Mouse (Mus musculus) G1E (cell line): Measurements from ENCODE around the gene Olfr557. TPM values are rescaled to one million over a fixed set of nuclear protein-coding genes. Genes with fewer than 3 reads are reported as not detected.

Experiments
- ATAC-seq: 2 replicates; pipeline ENCODE4 v1.8.0; 2016; ENCODE audit warnings: mild to moderate bottlenecking; ENCODE audit not compliant: insufficient number of reproducible peaks, poor library complexity, low FRiP score, severe bottlenecking; ENCODE audit errors: extremely low read depth
- DNase-seq: peaks from one replicate; pipeline ENCODE4 v3.0.0; 2012; ENCODE audit warnings: low spot score
- H3K27me3 ChIP-seq: 2 replicates; pipeline ENCODE4 v1.6.1; 2012; ENCODE audit warnings: mild to moderate bottlenecking, low read length, inconsistent platforms; ENCODE audit not compliant: insufficient read depth
- H3K36me3 ChIP-seq: replicated peaks from 2 replicates; pipeline ENCODE3; 2012; ENCODE audit warnings: mild to moderate bottlenecking, inconsistent platforms
- H3K4me1 ChIP-seq: 2 replicates; pipeline ENCODE4 v1.6.1; 2012; ENCODE audit warnings: low read depth, low read length, inconsistent platforms, mixed read lengths; ENCODE audit not compliant: insufficient read depth
- H3K4me3 ChIP-seq: 2 replicates; pipeline ENCODE4 v1.5.1; 2012; ENCODE audit warnings: low read depth, mild to moderate bottlenecking, inconsistent platforms, low read length, moderate library complexity, mixed read lengths
- H3K9me3 ChIP-seq: replicated peaks from 2 replicates; pipeline ENCODE4 v1.6.1; 2012; ENCODE audit warnings: inconsistent platforms
- CTCF ChIP-seq: IDR thresholded peaks from 2 replicates; pipeline ENCODE4 v1.5.1; 2012; ENCODE audit warnings: low read depth, low read length, inconsistent platforms, mixed read lengths
- GATA1 ChIP-seq: IDR thresholded peaks from 2 replicates; pipeline ENCODE4 v1.6.1; 2012; ENCODE audit warnings: borderline replicate concordance, low read length, inconsistent platforms, mixed read lengths
- GATA2 ChIP-seq: IDR thresholded peaks from 2 replicates; pipeline ENCODE4 v1.6.1; 2012; ENCODE audit warnings: low read depth, low read length, inconsistent platforms, borderline replicate concordance
- POLR2AphosphoS5 ChIP-seq: IDR thresholded peaks from 2 replicates; pipeline ENCODE4 v1.6.1; 2012; ENCODE audit warnings: low read depth, low read length, inconsistent platforms; ENCODE audit not compliant: insufficient replicate concordance
- TAL1 ChIP-seq: conservative IDR thresholded peaks from 2 replicates; pipeline ENCODE4 v1.6.1; 2012; ENCODE audit warnings: low read depth, low read length, inconsistent platforms, mixed read lengths
- polyA plus RNA-seq: library from polyadenylated mRNA; stranded (reverse); fragments of >175 nt; gene quantifications from 2 replicates; pipeline ENCODE4 v1.2.3, GENCODE M21; 2012
- total RNA-seq, 2 experiments: library from RNA; stranded (forward) in 1 of 2; stranded (reverse) in 1 of 2; fragments of 200-1000 nt in 1 of 2; fragments of >200 nt in 1 of 2; fragmentation: Nextera tagmentation in 1 of 2; gene quantifications; 2 replicates each; pipeline ENCODE4 v1.2.3; 2014 to 2017

The Olfr557 gene
- total and polyA plus RNA-seq, 3 experiments = not detected

DNA sequence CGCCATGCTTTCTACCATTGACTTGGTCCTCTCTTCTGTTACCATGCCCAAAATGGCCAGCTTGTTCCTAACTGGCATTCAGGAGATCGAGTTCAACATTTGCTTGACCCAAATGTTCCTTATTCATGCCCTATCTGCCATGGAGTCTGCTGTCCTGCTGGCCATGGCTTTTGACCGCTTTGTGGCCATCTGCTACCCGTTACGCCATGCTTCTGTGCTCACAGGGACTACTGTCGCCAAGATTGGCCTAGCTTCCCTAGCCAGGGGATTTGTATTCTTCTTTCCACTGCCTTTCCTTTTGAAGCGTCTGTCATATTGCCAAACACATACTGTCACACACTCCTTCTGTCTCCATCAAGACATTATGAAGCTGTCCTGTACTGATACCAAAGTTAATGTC, 2.8 kb downstream of the Olfr557 start:
- no peak for ATAC-seq
- Histone ChIP-seq H3K4me1 (no peaks in the 10 kb centered on the region), H3K9me3 (no peaks in the 10 kb centered on the region), H3K36me3 (no peaks in the 10 kb centered on the region), H3K27me3 (peaks cover 21% of the 10 kb centered on the region), H3K4me3 (no peak overlapping the region)
- no peak for DNase-seq
- no peak for TF ChIP-seq TAL1
- TF ChIP-seq GATA2 = no peak
- no peak for TF ChIP-seq CTCF
- TF ChIP-seq POLR2AphosphoS5 = no peak
- no peak for TF ChIP-seq GATA1

DNA sequence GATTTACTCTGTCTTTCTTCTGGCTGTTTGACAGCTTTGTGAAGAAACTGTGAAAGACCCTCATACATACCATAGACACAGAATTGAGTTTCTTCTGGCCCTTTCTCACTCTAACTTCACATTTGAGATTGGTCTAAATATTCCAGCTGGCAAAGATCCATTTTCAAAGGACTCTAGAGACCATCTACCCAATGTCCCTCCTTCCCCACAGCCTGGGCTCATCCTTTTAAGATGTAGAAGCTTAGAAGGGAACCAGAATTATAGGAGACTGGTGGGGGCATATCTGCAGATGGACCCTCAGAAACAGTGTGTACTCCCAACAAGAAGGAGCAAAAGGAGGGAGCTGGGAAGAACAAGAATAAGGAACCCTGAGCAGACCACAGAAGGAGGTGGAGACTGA, 6.2 kb downstream of the Olfr557 start, which contains the start of gene Olfr558:
Gene Olfr558 (plus strand): TSS at position 301 of the 400 bp plus-strand sequence.
- Histone ChIP-seq H3K4me3 (no peak within 1 kb of the TSS), H3K36me3 (no peaks in the 10 kb centered on the region), H3K4me1 (no peaks in the 10 kb centered on the region), H3K9me3 (no peaks in the 10 kb centered on the region), H3K27me3 (peaks cover 27% of the 10 kb centered on the region)
- DNase-seq (no peak), ATAC-seq (no peak)
- no peak for TF ChIP-seq CTCF
- TF ChIP-seq POLR2AphosphoS5 = no peak
- TF ChIP-seq TAL1 = no peak
- TF ChIP-seq GATA1 = no peak
- TF ChIP-seq GATA2 = no peak

DNA sequence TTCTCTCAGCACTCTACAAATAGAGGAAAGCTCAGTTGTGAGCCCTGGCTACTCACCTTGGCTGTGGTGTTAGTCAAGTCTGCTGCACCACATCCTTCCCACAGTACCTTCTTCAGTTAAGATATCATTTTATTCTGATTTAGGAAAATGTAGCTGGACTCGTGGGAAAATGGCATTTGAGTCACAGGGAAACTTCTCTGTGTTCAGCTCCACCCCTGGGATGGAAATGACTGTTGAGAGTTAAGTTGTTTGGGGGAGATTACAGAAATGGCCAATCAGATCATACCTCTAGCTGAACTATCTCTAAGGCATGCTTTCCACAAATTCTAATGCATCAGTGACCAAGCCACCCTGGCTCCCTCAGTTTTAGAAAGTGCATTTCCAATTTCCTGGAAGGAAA, 23.3 kb downstream of the Olfr557 start, which contains the start of gene Olfr33:
Gene Olfr33 (minus strand): TSS at position 101 of the 400 bp plus-strand sequence.
- no peak for ATAC-seq

GRCm38 (mm10) chr7:102727391-102727790, 31.7 kb downstream of the Olfr557 start, which contains the start of gene Olfr559:
TSS of gene Olfr559 (minus strand) at chr7:102727491.
- ATAC-seq (no peak), DNase-seq (no peak)
- Histone ChIP-seq H3K4me3 (no peak within 1 kb of the TSS), H3K9me3 (no peaks in the 10 kb centered on the region), H3K4me1 (no peaks in the 10 kb centered on the region), H3K36me3 (no peaks in the 10 kb centered on the region), H3K27me3 (no peaks in the 10 kb centered on the region)
- TF ChIP-seq GATA1 (no peak), GATA2 (no peak), POLR2AphosphoS5 (no peak), CTCF (no peak), TAL1 (no peak)

More for the DNA sequence above, 23.3 kb downstream of the Olfr557 start, which contains the start of gene Olfr33:
- Histone ChIP-seq H3K27me3 (no peaks in the 10 kb centered on the region), H3K36me3 (no peaks in the 10 kb centered on the region), H3K4me3 (no peak within 1 kb of the TSS), H3K4me1 (no peaks in the 10 kb centered on the region), H3K9me3 (no peaks in the 10 kb centered on the region)
- no peak for DNase-seq
- TF ChIP-seq POLR2AphosphoS5 (no peak), GATA1 (no peak), TAL1 (no peak), CTCF (no peak), GATA2 (no peak)

GRCm38 (mm10) chr7:102733793-102734192, 38.1 kb downstream of the Olfr557 start:
- H3K4me3 ChIP-seq = no peak overlapping the region
- no peak for DNase-seq
- no peaks in the 10 kb centered on the region for H3K4me1 ChIP-seq
- no peaks in the 10 kb centered on the region for H3K9me3 ChIP-seq
- TF ChIP-seq TAL1 = no peak
- TF ChIP-seq GATA2 = no peak
- no peak for TF ChIP-seq CTCF
- H3K27me3 ChIP-seq = no peaks in the 10 kb centered on the region
- ATAC-seq = no peak
- no peaks in the 10 kb centered on the region for H3K36me3 ChIP-seq

- no peaks in the 10 kb centered on the region for H3K36me3 ChIP-seq
- H3K4me3 ChIP-seq = no peak overlapping the region
- no peaks in the 10 kb centered on the region for H3K4me1 ChIP-seq
- no peaks in the 10 kb centered on the region for H3K27me3 ChIP-seq
- H3K9me3 ChIP-seq = no peaks in the 10 kb centered on the region
- DNase-seq = no peak
- no peak for TF ChIP-seq CTCF
- no peak for TF ChIP-seq TAL1
- TF ChIP-seq POLR2AphosphoS5 = no peak
- TF ChIP-seq GATA2 = no peak
- no peak for TF ChIP-seq GATA1
- ATAC-seq = no peak
These were observed 42.0 kb downstream of the Olfr557 start for GRCm38 (mm10) chr7:102737705-102738104.

Other genes with a start within 250 kb of the Olfr557 start
Only the 20 nearest of the 29 such genes appear.
- gene Olfr547, start 161.2 kb upstream of the Olfr557 start, total RNA-seq (2014; fragmentation: Nextera tagmentation) = not detected in 2 replicates
- not detected in 2 replicates for gene Olfr547, start 161.2 kb upstream of the Olfr557 start, total RNA-seq (2017)
- not detected in 2 replicates for gene Olfr547, start 161.2 kb upstream of the Olfr557 start, polyA plus RNA-seq
- gene Olfr548-ps1, start 155.0 kb upstream of the Olfr557 start, total RNA-seq (2014; fragmentation: Nextera tagmentation) = not detected in 2 replicates
- gene Olfr548-ps1, start 155.0 kb upstream of the Olfr557 start, total RNA-seq (2017) = under 0.01 and 0.05 TPM in 2 replicates
- gene Olfr548-ps1, start 155.0 kb upstream of the Olfr557 start, polyA plus RNA-seq = not detected in 2 replicates
- not detected in 2 replicates for gene Olfr549, start 146.0 kb upstream of the Olfr557 start, total RNA-seq (2014; fragmentation: Nextera tagmentation)
- gene Olfr549, start 146.0 kb upstream of the Olfr557 start, total RNA-seq (2017) = 0.05 and 0.23 TPM in 2 replicates
- not detected in 2 replicates for gene Olfr549, start 146.0 kb upstream of the Olfr557 start, polyA plus RNA-seq
- 7.0 and 8.6 TPM in 2 replicates for gene Trim21, start 130.4 kb upstream of the Olfr557 start, total RNA-seq (2014; fragmentation: Nextera tagmentation)
- gene Trim21, start 130.4 kb upstream of the Olfr557 start, total RNA-seq (2017) = 19.2 and 23.2 TPM in 2 replicates
- gene Trim21, start 130.4 kb upstream of the Olfr557 start, polyA plus RNA-seq = 3.2 and 5.4 TPM in 2 replicates
- not detected in 2 replicates for gene Olfr550, start 124.5 kb upstream of the Olfr557 start, total RNA-seq (2014; fragmentation: Nextera tagmentation)
- 0.06 and 0.11 TPM in 2 replicates for gene Olfr550, start 124.5 kb upstream of the Olfr557 start, total RNA-seq (2017)
- gene Olfr550, start 124.5 kb upstream of the Olfr557 start, polyA plus RNA-seq = not detected in 2 replicates
- not detected in 2 replicates for gene Olfr551, start 104.0 kb upstream of the Olfr557 start, total RNA-seq (2014; fragmentation: Nextera tagmentation)
- 0.23 and 0.27 TPM in 2 replicates for gene Olfr551, start 104.0 kb upstream of the Olfr557 start, total RNA-seq (2017)
- gene Olfr551, start 104.0 kb upstream of the Olfr557 start, polyA plus RNA-seq = not detected in 2 replicates
- not detected in 2 replicates for gene Olfr552, start 98.1 kb upstream of the Olfr557 start, total RNA-seq (2014; fragmentation: Nextera tagmentation)
- gene Olfr552, start 98.1 kb upstream of the Olfr557 start, total RNA-seq (2017) = 0.05 and 0.17 TPM in 2 replicates
- gene Olfr552, start 98.1 kb upstream of the Olfr557 start, polyA plus RNA-seq = not detected in 2 replicates
- not detected in 2 replicates for gene Olfr553, start 77.7 kb upstream of the Olfr557 start, total RNA-seq (2014; fragmentation: Nextera tagmentation)
- 0.12 and 0.22 TPM in 2 replicates for gene Olfr553, start 77.7 kb upstream of the Olfr557 start, total RNA-seq (2017)
- not detected in 2 replicates for gene Olfr553, start 77.7 kb upstream of the Olfr557 start, polyA plus RNA-seq
- not detected in 2 replicates for gene Olfr554, start 57.5 kb upstream of the Olfr557 start, total RNA-seq (2014; fragmentation: Nextera tagmentation)
- 0.06 and 0.16 TPM in 2 replicates for gene Olfr554, start 57.5 kb upstream of the Olfr557 start, total RNA-seq (2017)
- not detected in 2 replicates for gene Olfr554, start 57.5 kb upstream of the Olfr557 start, polyA plus RNA-seq
- gene Olfr555, start 37.1 kb upstream of the Olfr557 start, total RNA-seq (2014; fragmentation: Nextera tagmentation) = not detected in 2 replicates
- 0.17 and 0.22 TPM in 2 replicates for gene Olfr555, start 37.1 kb upstream of the Olfr557 start, total RNA-seq (2017)
- gene Olfr555, start 37.1 kb upstream of the Olfr557 start, polyA plus RNA-seq = not detected in 2 replicates
- not detected in 2 replicates for gene Olfr556, start 31.0 kb upstream of the Olfr557 start, total RNA-seq (2014; fragmentation: Nextera tagmentation)
- gene Olfr556, start 31.0 kb upstream of the Olfr557 start, total RNA-seq (2017) = 0.23 and 0.27 TPM in 2 replicates
- gene Olfr556, start 31.0 kb upstream of the Olfr557 start, polyA plus RNA-seq = not detected in 2 replicates
- gene Trim68, start 8.6 kb upstream of the Olfr557 start, total RNA-seq (2014; fragmentation: Nextera tagmentation) = 12.9 and 19.6 TPM in 2 replicates
- 9.6 and 9.9 TPM in 2 replicates for gene Trim68, start 8.6 kb upstream of the Olfr557 start, total RNA-seq (2017)
- 2.0 and 2.3 TPM in 2 replicates for gene Trim68, start 8.6 kb upstream of the Olfr557 start, polyA plus RNA-seq
- not detected in 2 replicates for gene Olfr558, start 6.3 kb downstream of the Olfr557 start, total RNA-seq (2014; fragmentation: Nextera tagmentation)
- gene Olfr558, start 6.3 kb downstream of the Olfr557 start, total RNA-seq (2017) = 0.11 and 0.17 TPM in 2 replicates
- gene Olfr558, start 6.3 kb downstream of the Olfr557 start, polyA plus RNA-seq = not detected in 2 replicates
- gene Olfr33, start 23.2 kb downstream of the Olfr557 start, total RNA-seq (2014; fragmentation: Nextera tagmentation) = not detected in 2 replicates
- not detected in 2 replicates for gene Olfr33, start 23.2 kb downstream of the Olfr557 start, total RNA-seq (2017)
- not detected in 2 replicates for gene Olfr33, start 23.2 kb downstream of the Olfr557 start, polyA plus RNA-seq
- gene Olfr559, start 31.6 kb downstream of the Olfr557 start, total RNA-seq (2014; fragmentation: Nextera tagmentation) = not detected in 2 replicates
- not detected in 2 replicates for gene Olfr559, start 31.6 kb downstream of the Olfr557 start, total RNA-seq (2017)
- gene Olfr559, start 31.6 kb downstream of the Olfr557 start, polyA plus RNA-seq = not detected in 2 replicates
- not detected in 2 replicates for gene Olfr560, start 63.5 kb downstream of the Olfr557 start, total RNA-seq (2014; fragmentation: Nextera tagmentation)
- 0.12 and 0.38 TPM in 2 replicates for gene Olfr560, start 63.5 kb downstream of the Olfr557 start, total RNA-seq (2017)
- not detected in 2 replicates for gene Olfr560, start 63.5 kb downstream of the Olfr557 start, polyA plus RNA-seq
- not detected in 2 replicates for gene Olfr78, start 63.6 kb downstream of the Olfr557 start, total RNA-seq (2014; fragmentation: Nextera tagmentation)
- gene Olfr78, start 63.6 kb downstream of the Olfr557 start, total RNA-seq (2017) = 0.11 and 0.23 TPM in 2 replicates
- not detected in 2 replicates for gene Olfr78, start 63.6 kb downstream of the Olfr557 start, polyA plus RNA-seq
- not detected in 2 replicates for gene Olfr561, start 75.3 kb downstream of the Olfr557 start, total RNA-seq (2014; fragmentation: Nextera tagmentation)
- gene Olfr561, start 75.3 kb downstream of the Olfr557 start, total RNA-seq (2017) = 0.22 TPM in 1 of 2 replicates, not detected in the other
- not detected in 2 replicates for gene Olfr561, start 75.3 kb downstream of the Olfr557 start, polyA plus RNA-seq
- not detected in 2 replicates for gene Olfr564, start 107.6 kb downstream of the Olfr557 start, total RNA-seq (2014; fragmentation: Nextera tagmentation)
- gene Olfr564, start 107.6 kb downstream of the Olfr557 start, total RNA-seq (2017) = not detected in 2 replicates
- gene Olfr564, start 107.6 kb downstream of the Olfr557 start, polyA plus RNA-seq = not detected in 2 replicates
- not detected in 2 replicates for gene Olfr566, start 162.9 kb downstream of the Olfr557 start, total RNA-seq (2014; fragmentation: Nextera tagmentation)
- gene Olfr566, start 162.9 kb downstream of the Olfr557 start, total RNA-seq (2017) = 0.06 and 0.16 TPM in 2 replicates
- gene Olfr566, start 162.9 kb downstream of the Olfr557 start, polyA plus RNA-seq = not detected in 2 replicates